7 mouse cellular contexts compared by ENCODE assay signal in the genomic region with DNA sequence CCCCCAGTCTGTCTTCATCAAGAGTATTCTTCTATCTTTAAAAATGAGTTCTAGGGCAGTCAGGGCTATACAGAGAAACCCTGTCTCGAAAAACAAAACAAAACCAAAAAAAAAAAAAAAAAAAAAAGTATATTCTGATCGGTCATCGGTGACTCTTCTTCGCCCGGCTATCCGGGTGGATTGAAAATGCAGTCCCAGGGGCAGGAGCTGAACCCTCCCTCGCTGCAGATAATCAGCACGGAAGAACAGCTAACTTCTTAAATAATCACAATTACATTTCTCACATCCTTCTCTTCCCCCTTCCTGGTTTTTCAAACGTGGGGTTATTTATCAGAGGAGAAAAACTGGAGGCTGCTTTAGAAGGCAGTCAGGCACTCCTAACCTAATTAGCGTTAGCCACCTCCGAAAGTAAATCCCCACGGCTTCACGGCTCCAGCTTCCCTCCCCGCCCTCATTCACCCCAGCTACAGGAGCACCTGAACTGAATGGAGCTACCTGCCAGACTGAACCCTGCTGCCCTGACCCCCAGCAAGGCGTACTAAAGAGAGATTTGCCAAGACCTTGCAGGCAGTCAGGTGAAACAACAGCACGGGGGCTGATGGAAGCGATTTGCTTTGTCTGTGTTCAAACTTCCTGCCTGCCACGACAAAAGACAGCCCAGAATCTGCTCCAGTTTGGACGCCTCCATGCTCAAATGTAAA.
DNase-seq lines count a peak whose midpoint lies in the region; ATAC-seq lines count a peak whose summit lies in the region.

No protein-coding gene starts in this region.

- no peak overlapping the region for H3K27ac ChIP-seq in forebrain, embryonic 16.5 days (ENCODE audit: low read length)
- H3K27ac ChIP-seq in limb, embryonic 11.5 days (replicated peaks; ENCODE audit: low read depth, low read length) = no peak overlapping the region
- H3K27ac ChIP-seq in neural tube, embryonic 15.5 days (replicated peaks) = 0 out of 2 replicates have a peak overlapping the region, but pooled peaks have one; percentile 33

- peaks cover 12% of the 10 kb centered on the region for H3K4me1 ChIP-seq in forebrain, embryonic 16.5 days (replicated peaks; ENCODE audit: control insufficient read depth, insufficient read depth, low read length)
- 0 out of 2 replicates have a peak, but pooled peaks cover 3% of the 10 kb centered on the region for H3K4me1 ChIP-seq in limb, embryonic 11.5 days (ENCODE audit: control insufficient read depth, insufficient read depth, low read length)
- peaks cover 15% of the 10 kb centered on the region for H3K4me1 ChIP-seq in neural tube, embryonic 15.5 days

- DNase-seq in ZHBTc4 (ENCODE audit: low read depth, low spot score) = peak; percentile 4
- peak; percentile 6 for DNase-seq in cerebellum, adult 11 months
- peak; percentile 48 for DNase-seq in limb, embryonic 11.5 days (ENCODE audit: low spot score)
- DNase-seq in frontal cortex, postnatal 25 days (ENCODE audit: low spot score in 2 of 2) = no peak
- no peak for DNase-seq in spleen, adult 18-20 months

- H3K9me3 ChIP-seq in forebrain, embryonic 16.5 days (ENCODE audit: control insufficient read depth, low read length) = no peaks in the 10 kb centered on the region
- H3K9me3 ChIP-seq in limb, embryonic 11.5 days (ENCODE audit: control insufficient read depth, low read length) = no peaks in the 10 kb centered on the region
- no peaks in the 10 kb centered on the region for H3K9me3 ChIP-seq in neural tube, embryonic 15.5 days (replicated peaks)

- peak overlapping the region; percentile 57 for H3K4me2 ChIP-seq in forebrain, embryonic 16.5 days (ENCODE audit: low read length)
- peak overlapping the region; percentile 49 for H3K4me2 ChIP-seq in limb, embryonic 11.5 days (ENCODE audit: low read depth, severe bottlenecking)
- H3K4me2 ChIP-seq in neural tube, embryonic 15.5 days = peak overlapping the region; percentile 67

- H3K27me3 ChIP-seq in forebrain, embryonic 16.5 days (replicated peaks; ENCODE audit: control insufficient read depth, insufficient read depth, low read length) = no peaks in the 10 kb centered on the region
- no peaks in the 10 kb centered on the region for H3K27me3 ChIP-seq in limb, embryonic 11.5 days (ENCODE audit: control insufficient read depth, insufficient read depth, low read length)
- H3K27me3 ChIP-seq in neural tube, embryonic 15.5 days (replicated peaks) = no peaks in the 10 kb centered on the region

- H3K4me3 ChIP-seq in forebrain, embryonic 16.5 days (replicated peaks; ENCODE audit: low read length) = peak overlapping the region; percentile 33
- H3K4me3 ChIP-seq in limb, embryonic 11.5 days (ENCODE audit: low read depth, low read length) = peak overlapping the region; percentile 24
- peak overlapping the region; percentile 38 for H3K4me3 ChIP-seq in neural tube, embryonic 15.5 days (replicated peaks)

- H3K9ac ChIP-seq in forebrain, embryonic 16.5 days (replicated peaks; ENCODE audit: low read depth, low read length) = peak overlapping the region; percentile 25; the same call in 1 of the 2 replicates
- no peak overlapping the region for H3K9ac ChIP-seq in limb, embryonic 11.5 days (ENCODE audit: low read length)
- peak overlapping the region; percentile 40; the same call in 1 of the 2 replicates for H3K9ac ChIP-seq in neural tube, embryonic 15.5 days (replicated peaks)

- no peak for ATAC-seq in forebrain, embryonic 16.5 days
- ATAC-seq in limb, embryonic 11.5 days (ENCODE audit: insufficient number of reproducible peaks, low FRiP score, low TSS enrichment, low read depth) = no peak
- ATAC-seq in neural tube, embryonic 15.5 days (ENCODE audit: low FRiP score) = peak; percentile 51; the same call in 1 of the 2 replicates

- under 1% methylated on average over 19 of the region's 19 CpGs for WGBS in forebrain, embryonic 16.5 days
- WGBS in limb, embryonic 11.5 days = 4% methylated on average over 19 of the region's 19 CpGs
- WGBS in neural tube, embryonic 15.5 days = 3% methylated on average over 19 of the region's 19 CpGs

- H3K36me3 ChIP-seq in forebrain, embryonic 16.5 days (ENCODE audit: control insufficient read depth, insufficient read depth) = no peaks in the 10 kb centered on the region
- H3K36me3 ChIP-seq in limb, embryonic 11.5 days (ENCODE audit: control insufficient read depth, insufficient read depth, low read length) = no peaks in the 10 kb centered on the region
- no peaks in the 10 kb centered on the region for H3K36me3 ChIP-seq in neural tube, embryonic 15.5 days

Comparison
In these comparisons a context has a peak if more than half of its experiments do, and no peak if none do; other contexts are left out.
1. DNase-seq: peak in ZHBTc4 (single experiment), cerebellum, adult 11 months (single experiment) and limb, embryonic 11.5 days (single experiment); none in frontal cortex, postnatal 25 days (0 of 2) and spleen, adult 18-20 months (0 of 2).
2. Peak in every context shown above with its lines, with median percentiles within 50 percentile points of each other: H3K4me2 ChIP-seq and H3K4me3 ChIP-seq.